Mouse (Mus musculus): ENCODE data around the gene Mobp.
A peak's percentile ranks its signal among the peaks of the same experiment; 100 is the strongest.

- peak; percentile 95 for TF ChIP-seq POLR2A (IDR thresholded peaks at IDR 0.05; ENCODE audit: borderline replicate concordance, extremely low read depth, low read depth, low read length)
- no peak for TF ChIP-seq CTCF (IDR thresholded peaks at IDR 0.05; ENCODE audit: insufficient read depth, low read length)
These were observed 21.8 kb upstream of the Mobp start, which contains the start of gene Rpsa for GRCm38 (mm10) chr9:120127538-120128251.

All from lung, adult 2 months (tissue).